In the genomic region with DNA sequence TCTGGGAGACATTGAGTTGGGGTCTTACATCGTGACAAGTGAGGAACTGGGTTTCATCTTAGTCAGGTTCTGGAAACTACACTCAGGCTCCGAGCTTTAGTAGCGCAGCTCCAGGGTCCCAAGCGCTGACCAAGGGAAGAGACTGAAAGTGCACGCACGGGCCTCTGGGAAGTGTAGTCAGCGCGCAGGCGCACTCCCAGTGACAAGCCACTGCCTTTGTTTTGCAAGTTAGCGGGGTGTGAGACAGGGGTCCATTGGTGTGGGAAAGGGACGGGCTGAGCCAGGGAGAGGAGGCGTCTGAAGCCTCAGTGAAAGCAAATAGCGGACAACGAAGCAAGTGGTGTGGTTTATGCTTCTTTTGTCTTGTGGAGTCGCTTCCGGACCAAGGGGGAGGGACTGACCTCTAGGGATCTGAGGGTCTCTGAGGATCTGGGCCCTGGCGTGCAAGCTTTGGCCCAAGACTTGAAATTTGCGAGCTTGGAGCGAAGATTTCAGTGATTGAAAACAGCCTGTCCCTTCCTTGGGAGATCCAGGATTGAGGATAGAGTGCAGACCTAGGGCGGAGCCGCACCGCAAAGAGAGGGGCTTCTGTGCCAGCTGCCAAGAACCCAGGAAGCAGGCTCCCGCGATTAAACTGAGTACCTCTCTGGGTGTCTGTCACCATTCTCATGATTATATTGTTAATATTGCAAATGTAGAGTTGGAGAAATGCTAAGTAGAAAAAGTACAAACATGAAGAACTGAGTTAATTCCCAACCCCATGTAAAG, we compare ENCODE assay signal across 9 mouse cellular contexts. TPM values are rescaled to one million over a fixed set of nuclear protein-coding genes. Genes with fewer than 3 reads are reported as not detected.
DNase-seq lines count a peak whose midpoint lies in the region; ATAC-seq lines count a peak whose summit lies in the region.
"Had no signal": no experiment of that assay in that cellular context is flagged by ENCODE, and none has a peak within 500 bp of the region (broad histone marks: within the 10 kb centered on the region; RNA-seq: fewer than 3 reads in every experiment).

No protein-coding gene starts in this region.

- H3K4me2 ChIP-seq in heart, embryonic 12.5 days: peak overlapping the region; percentile 24; the same call in 1 of the 2 replicates
- no peak overlapping the region for H3K4me2 ChIP-seq in heart, embryonic 11.5 days
- H3K4me2 ChIP-seq in forebrain, embryonic 15.5 days (replicated peaks): peak overlapping the region; percentile 18
- H3K4me2 ChIP-seq in midbrain, embryonic 13.5 days (replicated peaks): peak overlapping the region; percentile 27

- H3K4me3 ChIP-seq in heart, embryonic 12.5 days: peak overlapping the region; percentile 14
- H3K4me3 ChIP-seq in heart, embryonic 11.5 days (ENCODE audit: low read depth, low read length): no peak overlapping the region
- no peak overlapping the region for H3K4me3 ChIP-seq in forebrain, embryonic 15.5 days
- peak overlapping the region; percentile 17; the same call in 1 of the 2 replicates for H3K4me3 ChIP-seq in midbrain, embryonic 13.5 days (replicated peaks)

- DNase-seq in Muller cell, postnatal 12 days (ENCODE audit: inconsistent ontology term): peak; percentile 11
- no peak for DNase-seq in right cerebral cortex, postnatal 25 days
- DNase-seq: kidney, adult 8-10 months had no signal

- H3K27me3 ChIP-seq in heart, embryonic 12.5 days (replicated peaks): no peaks in the 10 kb centered on the region
- H3K27me3 ChIP-seq in heart, embryonic 11.5 days (ENCODE audit: control insufficient read depth, insufficient read depth, low read length): no peaks in the 10 kb centered on the region
- no peaks in the 10 kb centered on the region for H3K27me3 ChIP-seq in forebrain, embryonic 15.5 days
- H3K27me3 ChIP-seq in midbrain, embryonic 13.5 days: no peaks in the 10 kb centered on the region

- H3K27ac ChIP-seq in heart, embryonic 12.5 days (ENCODE audit: poor library complexity, severe bottlenecking): no peak overlapping the region
- H3K27ac ChIP-seq in heart, embryonic 11.5 days (ENCODE audit: low read depth, low read length): no peak overlapping the region
- H3K27ac ChIP-seq in forebrain, embryonic 15.5 days (replicated peaks): no peak overlapping the region
- H3K27ac ChIP-seq in midbrain, embryonic 13.5 days: peak overlapping the region; percentile 16; the same call in 1 of the 2 replicates

- no peak for ATAC-seq in heart, embryonic 12.5 days (ENCODE audit: insufficient number of reproducible peaks, low FRiP score)
- ATAC-seq in heart, embryonic 11.5 days (replicated peaks; ENCODE audit: insufficient number of reproducible peaks, low FRiP score, low TSS enrichment): no peak
- ATAC-seq in forebrain, embryonic 15.5 days (replicated peaks): peak; percentile 72
- ATAC-seq in midbrain, embryonic 13.5 days: peak; percentile 77
- ATAC-seq in granulocyte monocyte progenitor cell, adult 5-6 weeks (replicated peaks; ENCODE audit: poor library complexity, severe bottlenecking): no peak
- no peak for ATAC-seq in megakaryocyte-erythroid progenitor cell, adult 5-6 weeks (replicated peaks; ENCODE audit: low FRiP score, low TSS enrichment, poor library complexity, severe bottlenecking)

- no peak overlapping the region for H3K9ac ChIP-seq in heart, embryonic 12.5 days
- no peak overlapping the region for H3K9ac ChIP-seq in heart, embryonic 11.5 days (ENCODE audit: low read depth, low read length)
- H3K9ac ChIP-seq in forebrain, embryonic 15.5 days (replicated peaks): no peak overlapping the region
- H3K9ac ChIP-seq in midbrain, embryonic 13.5 days (replicated peaks): no peak overlapping the region

- peaks cover 16% of the 10 kb centered on the region for H3K9me3 ChIP-seq in heart, embryonic 12.5 days (replicated peaks)
- H3K9me3 ChIP-seq in heart, embryonic 11.5 days (replicated peaks; ENCODE audit: control insufficient read depth, low read length): no peaks in the 10 kb centered on the region; the same call in 1 of the 2 replicates
- H3K9me3 ChIP-seq in forebrain, embryonic 15.5 days: no peaks in the 10 kb centered on the region
- peaks cover 15% of the 10 kb centered on the region; the same call in 1 of the 2 replicates for H3K9me3 ChIP-seq in midbrain, embryonic 13.5 days

- no peaks in the 10 kb centered on the region for H3K4me1 ChIP-seq in heart, embryonic 12.5 days (replicated peaks)
- H3K4me1 ChIP-seq in heart, embryonic 11.5 days (ENCODE audit: control insufficient read depth, insufficient read depth, low read length): no peaks in the 10 kb centered on the region
- no peaks in the 10 kb centered on the region for H3K4me1 ChIP-seq in forebrain, embryonic 15.5 days
- H3K4me1 ChIP-seq in midbrain, embryonic 13.5 days (replicated peaks): no peaks in the 10 kb centered on the region

- 60% methylated on average over 24 of the region's 24 CpGs for WGBS in heart, embryonic 12.5 days
- whole genome bisulfite sequencing in heart, embryonic 11.5 days (ENCODE audit: insufficient replicate concordance): 65% methylated on average over 24 of the region's 24 CpGs
- WGBS in forebrain, embryonic 15.5 days: 75% methylated on average over 24 of the region's 24 CpGs
- 70% methylated on average over 24 of the region's 24 CpGs for WGBS in midbrain, embryonic 13.5 days

- no peaks in the 10 kb centered on the region for H3K36me3 ChIP-seq in heart, embryonic 12.5 days
- H3K36me3 ChIP-seq in heart, embryonic 11.5 days (ENCODE audit: control insufficient read depth, insufficient read depth, low read length): no peaks in the 10 kb centered on the region
- H3K36me3 ChIP-seq in forebrain, embryonic 15.5 days: no peaks in the 10 kb centered on the region
- H3K36me3 ChIP-seq in midbrain, embryonic 13.5 days: no peaks in the 10 kb centered on the region

RNA-seq across cellular contexts. Expression of a gene that starts 14.8 kb away (rescaled TPM):
- not detected in 2 replicates for polyA plus RNA-seq in heart, embryonic 12.5 days (2016; fragmentation: Nextera tagmentation; extraction: Ambion mirVana)
- polyA plus RNA-seq in heart, embryonic 11.5 days (2014; fragmentation: Nextera tagmentation; extraction: Ambion mirVana): not detected in 2 replicates
- 0.03 TPM in 1 of 2 replicates, not detected in the other for polyA plus RNA-seq in forebrain, embryonic 15.5 days (2015; fragmentation: Nextera tagmentation; extraction: Ambion mirVana)
- 0.03 TPM in 1 of 2 replicates, not detected in the other for polyA plus RNA-seq in midbrain, embryonic 13.5 days (2015; fragmentation: Nextera tagmentation; extraction: Ambion mirVana)
- total RNA-seq in granulocyte monocyte progenitor cell, adult 5-6 weeks (2014; fragmentation: Nextera tagmentation): not detected in 2 replicates
- not detected in 2 replicates for total RNA-seq in granulocyte monocyte progenitor cell, adult 5-6 weeks (2017)
- total RNA-seq in megakaryocyte-erythroid progenitor cell, adult 5-6 weeks (2014; fragmentation: Nextera tagmentation): not detected in 2 replicates
- total RNA-seq in megakaryocyte-erythroid progenitor cell, adult 5-6 weeks (2017): not detected in 2 replicates

RNA-seq across cellular contexts. Expression of a gene that starts 53.8 kb away (rescaled TPM):
- polyA plus RNA-seq in heart, embryonic 12.5 days (2016; fragmentation: Nextera tagmentation; extraction: Ambion mirVana): 10.4 and 12.0 TPM in 2 replicates
- 8.5 and 9.1 TPM in 2 replicates for polyA plus RNA-seq in heart, embryonic 11.5 days (2014; fragmentation: Nextera tagmentation; extraction: Ambion mirVana)
- 21.3 and 22.7 TPM in 2 replicates for polyA plus RNA-seq in forebrain, embryonic 15.5 days (2015; fragmentation: Nextera tagmentation; extraction: Ambion mirVana)
- 20.8 and 21.4 TPM in 2 replicates for polyA plus RNA-seq in midbrain, embryonic 13.5 days (2015; fragmentation: Nextera tagmentation; extraction: Ambion mirVana)
- total RNA-seq in granulocyte monocyte progenitor cell, adult 5-6 weeks (2014; fragmentation: Nextera tagmentation): 0.26 and 3.4 TPM in 2 replicates
- total RNA-seq in granulocyte monocyte progenitor cell, adult 5-6 weeks (2017): 1.6 and 3.3 TPM in 2 replicates
- 0.94 and 3.2 TPM in 2 replicates for total RNA-seq in megakaryocyte-erythroid progenitor cell, adult 5-6 weeks (2014; fragmentation: Nextera tagmentation)
- total RNA-seq in megakaryocyte-erythroid progenitor cell, adult 5-6 weeks (2017): 1.9 and 5.8 TPM in 2 replicates

Comparison
In these comparisons a context has a peak if more than half of its experiments do, and no peak if none do; other contexts are left out.
1. H3K4me3 ChIP-seq: peak in heart, embryonic 12.5 days (single experiment) and midbrain, embryonic 13.5 days (single experiment); none in heart, embryonic 11.5 days (single experiment) and forebrain, embryonic 15.5 days (single experiment).
2. ATAC-seq: peak in forebrain, embryonic 15.5 days (single experiment) and midbrain, embryonic 13.5 days (single experiment); none in heart, embryonic 12.5 days (single experiment), heart, embryonic 11.5 days (single experiment), granulocyte monocyte progenitor cell, adult 5-6 weeks (single experiment) and megakaryocyte-erythroid progenitor cell, adult 5-6 weeks (single experiment).